Mouse (Mus musculus) embryo, embryonic 11.5 days (tissue): ENCODE measurements around the gene 1700024B05Rik.
"Not testable (repeated sequence)": the region's sequence is repeated elsewhere in the genome, so short reads cannot be mapped to it uniquely, and the experiment has no call there.

Experiments
- DNase-seq: peaks from one replicate; pipeline ENCODE4 v3.0.0-alpha.2; 2012; ENCODE audit warnings: low read depth, low spot score

1700024B05Rik gene

GRCm38 (mm10) chr14:41943695-41944094, at the start of gene 1700024B05Rik:
Gene 1700024B05Rik, plus strand, starts transcription at chr14:41943995.
- DNase-seq: not testable (repeated sequence)

GRCm38 (mm10) chr14:41907190-41907589, 36.6 kb upstream of the 1700024B05Rik start, which contains the start of gene Gm7980:
Gene Gm7980, minus strand, starts transcription at chr14:41907290.
- DNase-seq: not testable (repeated sequence)

- not testable (repeated sequence) for DNase-seq
Observed at GRCm38 (mm10) chr14:41924649-41925048, 19.1 kb upstream of the 1700024B05Rik start, which contains the start of gene 1700049E17Rik1. Gene 1700049E17Rik1, plus strand, starts transcription at chr14:41924949.

- not testable (repeated sequence) for DNase-seq
Observed at GRCm38 (mm10) chr14:41964095-41964494, 20.3 kb downstream of the 1700024B05Rik start.

- DNase-seq: not testable (repeated sequence)
Observed at GRCm38 (mm10) chr14:41967827-41968226, 24.0 kb downstream of the 1700024B05Rik start, which contains the start of gene Gm6401. Gene Gm6401, minus strand, starts transcription at chr14:41967927.

GRCm38 (mm10) chr14:41968596-41968995, 24.8 kb downstream of the 1700024B05Rik start:
- not testable (repeated sequence) for DNase-seq

- not testable (repeated sequence) for DNase-seq
Observed at GRCm38 (mm10) chr14:41983225-41983624, 39.4 kb downstream of the 1700024B05Rik start, which contains the start of gene Gm3543. Gene Gm3543, minus strand, starts transcription at chr14:41983325.
